Mouse (Mus musculus) liver, embryonic 14.5 days (tissue): ENCODE measurements around the gene Hoxb3.

Experiments
- CTCF ChIP-seq: IDR thresholded peaks from 2 replicates; pipeline ENCODE4 v1.5.1; 2016; ENCODE audit warnings: antibody characterized with exemption, low read depth, control low read depth
- EP300 ChIP-seq: IDR thresholded peaks from 2 replicates; pipeline ENCODE4 v1.6.1; 2016; ENCODE audit warnings: antibody characterized with exemption, low read depth

DNA sequence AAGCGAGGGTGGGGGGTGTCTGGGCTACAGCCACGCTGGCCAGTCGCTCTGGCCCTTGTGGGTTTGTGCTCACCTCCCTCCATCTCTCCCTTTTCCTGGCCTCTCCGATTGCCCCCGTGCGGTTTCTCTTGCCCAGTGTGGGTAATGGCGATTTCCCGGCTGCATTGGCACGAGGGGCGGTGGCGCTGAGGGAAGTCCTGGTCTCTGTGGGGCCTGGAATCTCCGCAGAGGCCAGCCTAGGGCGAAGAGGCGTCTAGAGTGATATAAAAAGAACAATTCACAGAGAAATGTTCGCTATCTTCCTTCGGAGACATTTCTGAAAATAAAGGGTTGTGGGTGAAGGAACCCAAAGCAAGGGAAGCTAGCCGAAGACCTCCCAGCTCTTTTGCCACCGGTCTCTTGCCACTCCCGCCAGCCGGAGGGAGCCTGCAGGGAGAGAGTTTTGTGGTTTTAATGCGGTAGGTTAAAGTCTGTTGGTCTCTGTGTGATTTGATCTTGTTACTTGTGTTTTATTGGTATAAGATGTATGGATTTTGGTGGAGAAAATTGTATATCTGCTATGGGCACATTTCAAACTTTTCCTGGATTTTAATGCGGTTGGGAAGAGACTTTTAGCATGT lies 29.7 kb upstream of the Hoxb3 start:
- no peak for TF ChIP-seq CTCF
- TF ChIP-seq EP300 = no peak
